Mouse (Mus musculus): ENCODE results near the gene Bpifb9b.

GRCm38 (mm10) chr2:154292833-154293232, 14.2 kb upstream of the Bpifb9b start:
- TF ChIP-seq CTCF (IDR thresholded peaks at IDR 0.05; ENCODE audit: borderline replicate concordance, insufficient read depth, low read depth, low read length) (no peak), POLR2A (IDR thresholded peaks at IDR 0.05; ENCODE audit: borderline replicate concordance, insufficient read depth, low read length) (no peak)
